Mouse (Mus musculus) gastrocnemius, adult 18-20 months (tissue): Measurements from ENCODE around the gene Tars. TPM values are rescaled to one million over a fixed set of nuclear protein-coding genes. Genes with fewer than 3 reads are reported as not detected.
A peak's percentile ranks its signal among the peaks of the same experiment; 100 is the strongest.

ENCODE experiments used
- DNase-seq: peaks from one replicate; pipeline ENCODE4 v3.0.0; 2021; ENCODE audit warnings: low spot score
- total RNA-seq, 2 experiments: library from RNA; stranded (reverse); gene quantifications; 2 replicates each; pipeline ENCODE4 v1.2.3; 2021

Tars gene
- total RNA-seq, 2 experiments from 2014 or later: 32.8 to 37.9 TPM

DNA sequence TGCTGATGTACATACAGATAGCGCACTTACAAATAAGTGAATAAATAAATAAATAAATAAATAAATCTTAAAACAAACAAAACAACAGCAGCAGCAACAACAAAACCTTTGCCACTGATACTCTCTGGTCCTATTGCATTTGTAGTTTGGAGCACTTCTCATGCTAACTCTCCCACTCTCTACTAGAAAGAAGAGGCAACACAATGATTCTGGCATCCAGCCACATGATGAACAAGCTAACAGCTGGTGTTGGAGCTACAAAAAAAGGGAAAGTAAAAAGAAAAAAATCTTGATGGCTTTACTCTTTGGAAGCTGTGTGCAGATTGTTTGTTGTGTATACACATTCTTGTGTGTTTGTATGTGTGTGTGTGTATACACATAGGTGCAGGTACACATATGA, 34.7 kb downstream of the Tars start:
- peak; percentile 31 for DNase-seq

DNA sequence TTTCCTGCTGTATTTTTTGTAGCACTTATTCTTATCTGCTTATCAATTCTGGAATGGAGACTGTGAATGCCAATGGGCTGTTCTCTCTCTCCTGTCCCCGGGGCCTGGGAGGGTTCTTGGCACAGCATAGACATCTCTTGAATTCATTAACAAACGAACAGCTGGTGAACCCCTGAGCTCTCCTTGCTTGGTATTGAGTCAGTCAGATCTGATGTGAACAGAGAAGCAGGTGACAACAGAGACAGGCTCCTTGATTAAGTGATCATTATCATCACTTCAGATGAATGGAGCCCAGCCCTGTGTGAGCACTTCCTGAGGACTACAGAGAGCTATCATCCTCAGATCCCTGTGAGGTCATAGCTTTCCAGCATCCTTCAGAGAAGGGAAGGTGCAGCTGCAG, 35.4 kb downstream of the Tars start:
- DNase-seq: no peak

DNA sequence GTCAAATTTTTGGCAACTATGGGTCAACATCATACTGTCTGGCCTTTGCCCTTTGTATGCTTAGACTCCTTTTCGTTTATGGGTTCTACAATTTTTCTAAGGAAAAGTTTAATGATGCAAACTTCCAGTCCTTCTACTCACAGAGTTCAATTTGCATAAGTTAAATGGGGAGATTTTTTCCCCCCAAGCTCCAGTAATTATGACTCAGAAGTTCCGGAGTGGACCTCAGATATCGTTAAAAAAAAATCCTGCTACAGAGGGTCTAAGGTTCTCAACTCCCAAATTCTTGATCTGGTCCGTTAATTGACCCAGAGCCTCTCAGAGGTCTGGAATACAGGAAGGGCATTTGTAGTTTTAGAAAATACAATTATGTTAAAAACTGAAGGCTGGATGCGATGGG, 37.6 kb downstream of the Tars start:
- DNase-seq: no peak

DNA sequence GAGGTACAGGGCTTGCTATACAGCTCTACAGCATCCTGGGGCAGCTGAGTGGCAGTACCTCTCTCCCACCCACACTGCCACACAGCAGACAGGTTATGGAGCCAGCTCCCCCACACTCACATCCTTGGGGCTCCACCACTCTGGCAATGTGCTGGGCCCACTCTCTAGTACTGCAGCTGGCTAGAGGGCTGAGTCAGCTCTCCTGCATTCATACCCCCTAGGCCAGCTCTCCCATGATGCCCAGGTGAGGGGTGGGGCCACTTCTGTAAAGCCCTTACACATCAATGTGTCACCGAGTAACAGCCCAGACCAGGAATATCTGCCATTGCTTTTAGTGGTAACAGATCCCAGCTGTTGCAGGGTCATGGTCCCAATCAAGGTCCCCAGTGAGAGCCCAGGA, 38.6 kb downstream of the Tars start:
- no peak for DNase-seq

DNA sequence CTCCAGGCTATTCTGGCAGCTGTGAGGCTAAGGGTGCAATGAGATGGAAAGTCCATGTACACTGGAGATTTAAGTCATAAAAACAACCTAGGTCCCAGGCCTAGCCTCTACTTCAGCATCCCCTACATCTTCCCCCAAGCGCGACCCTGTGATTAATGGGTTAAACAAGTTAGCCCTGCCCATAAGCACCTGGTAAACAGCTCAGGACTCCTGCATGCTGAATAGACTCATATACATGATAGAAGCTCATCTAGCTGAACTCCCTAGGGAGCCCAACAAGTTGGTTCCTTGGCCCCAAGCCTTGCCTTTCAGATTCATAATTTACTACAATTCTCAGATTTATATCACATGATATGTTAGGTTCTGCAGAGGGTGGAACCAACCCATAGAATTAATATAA, 42.0 kb downstream of the Tars start:
- no peak for DNase-seq

DNA sequence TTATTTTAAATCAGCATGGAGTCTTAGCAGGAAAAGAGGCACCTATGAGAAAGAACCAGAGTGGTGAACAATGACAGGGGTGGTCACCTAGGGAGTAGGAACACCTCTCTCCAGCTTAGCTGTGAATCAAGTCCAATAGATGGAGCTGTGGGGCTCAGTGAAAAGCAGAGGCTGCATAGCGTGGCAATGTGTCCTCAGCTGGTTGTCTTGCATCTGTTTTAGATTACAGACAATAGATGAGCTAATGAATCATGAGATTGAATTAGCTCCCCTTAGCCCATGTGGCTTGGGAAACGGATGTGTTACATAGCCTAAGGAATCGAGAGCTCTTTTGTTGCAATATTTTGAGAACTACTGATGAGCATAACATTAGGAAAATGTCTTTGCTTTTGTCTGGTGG, 43.6 kb downstream of the Tars start:
- peak; percentile 5 for DNase-seq

DNA sequence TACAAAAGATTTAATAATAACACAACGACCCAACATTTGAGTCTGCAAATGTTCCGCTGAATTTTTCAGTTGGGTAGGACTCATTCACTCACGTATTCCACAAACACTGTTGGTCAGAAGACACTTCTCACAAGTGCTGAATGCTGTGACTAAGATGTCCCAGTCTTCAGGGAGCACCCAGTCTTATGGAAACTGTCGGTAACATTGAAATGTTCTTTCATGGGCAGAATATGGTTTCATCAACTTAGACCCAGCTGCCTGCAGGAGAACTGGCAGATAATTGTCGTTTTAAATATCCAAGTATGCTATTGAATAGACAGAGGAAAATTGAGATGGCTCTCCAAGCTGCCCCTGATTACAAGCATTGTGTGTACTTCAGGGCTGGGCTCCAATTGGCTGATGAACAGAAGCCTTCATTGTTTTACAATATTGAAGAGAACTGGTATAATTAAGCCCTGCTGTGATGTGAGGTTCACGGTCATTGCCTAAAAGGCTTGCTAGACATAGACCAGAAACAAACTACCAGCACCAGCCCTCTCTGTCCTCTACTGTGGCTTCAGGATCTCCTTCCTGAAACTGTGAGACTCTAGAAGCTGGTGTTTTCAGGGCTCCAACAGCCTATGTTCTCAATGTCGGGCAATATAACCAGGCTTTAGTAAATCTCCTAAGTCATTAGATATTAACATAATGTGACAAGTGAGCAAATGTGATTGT, 59.8 kb downstream of the Tars start:
- DNase-seq: no peak
